Mouse (Mus musculus) B cell, adult 2 months (primary cell): ENCODE data around the gene Arhgap23.
A peak's percentile ranks its signal among the peaks of the same experiment; 100 is the strongest.

Experiments
- DNase-seq, 2 experiments: peaks; one replicate each; pipeline ENCODE4 v3.0.0; 2022

Arhgap23 gene

DNA sequence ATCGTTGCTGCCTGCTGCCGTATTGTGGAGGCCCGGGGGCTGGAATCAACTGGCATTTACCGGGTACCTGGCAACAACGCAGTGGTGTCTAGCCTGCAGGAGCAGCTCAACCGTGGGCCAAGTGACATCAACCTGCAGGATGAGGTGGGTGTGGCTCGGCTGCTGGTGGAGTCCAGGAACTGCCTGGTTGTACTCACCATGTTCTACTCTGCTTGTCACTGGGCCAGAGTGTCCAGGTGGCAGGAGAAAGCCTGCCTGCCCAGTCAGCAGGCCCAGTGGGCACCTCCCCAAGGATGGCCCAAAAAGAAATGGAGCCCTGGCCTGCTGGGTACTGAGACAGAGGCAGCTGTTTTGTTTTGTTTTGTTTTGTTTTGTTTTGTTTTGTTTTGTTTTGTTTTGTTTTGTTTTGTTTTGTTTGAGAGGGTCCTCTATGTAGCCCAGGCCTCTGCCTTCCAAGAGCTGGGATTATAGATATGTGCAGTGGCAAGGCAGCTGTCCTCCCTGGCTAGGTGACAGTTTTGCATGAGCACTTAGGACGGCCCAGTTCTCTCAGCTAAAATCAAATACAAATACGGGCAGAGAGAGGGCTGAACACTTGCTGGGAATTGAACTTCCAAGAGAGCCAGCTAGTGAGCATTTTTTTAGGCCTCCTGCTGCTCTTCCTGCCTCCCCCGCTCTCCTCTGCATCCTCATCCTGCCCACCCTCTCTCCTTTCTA lies 51.3 kb downstream of the Arhgap23 start:
- no peak for DNase-seq

DNA sequence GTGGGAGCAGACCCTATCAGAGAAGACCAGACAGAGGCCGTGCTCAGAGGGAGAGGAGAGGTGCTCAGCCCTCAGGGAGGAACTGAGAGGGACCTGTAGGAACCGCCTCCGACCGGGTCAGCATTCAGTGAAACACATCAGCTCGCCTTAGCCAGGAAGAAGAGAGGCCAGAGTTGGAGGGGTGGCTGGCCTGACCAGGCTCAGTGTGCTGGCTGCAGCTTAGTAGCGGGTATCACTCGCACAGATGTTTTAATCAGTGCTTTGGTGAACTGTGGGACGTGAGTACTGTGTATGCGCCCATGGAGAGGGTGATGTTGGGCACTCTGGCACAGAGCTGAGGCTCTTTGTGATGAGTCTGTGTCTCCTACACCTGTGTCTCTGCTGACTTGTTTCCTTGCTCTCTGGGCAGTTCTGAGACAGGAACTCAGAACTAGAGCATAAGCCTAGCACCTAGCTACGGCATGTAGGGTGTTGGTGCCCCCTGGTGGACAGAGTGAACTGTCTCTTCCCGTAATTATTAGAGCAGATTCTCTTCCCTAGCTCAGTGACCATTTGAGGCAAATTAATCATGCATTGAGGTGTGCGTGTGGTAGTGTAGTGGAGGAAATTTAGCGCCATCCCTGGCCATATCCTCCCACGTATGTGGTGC lies 53.4 kb downstream of the Arhgap23 start:
- DNase-seq: peak; percentile 92 to 93

- no peak for DNase-seq
Measured at GRCm38 (mm10) chr11:97469828-97470227, 54.5 kb downstream of the Arhgap23 start.

DNA sequence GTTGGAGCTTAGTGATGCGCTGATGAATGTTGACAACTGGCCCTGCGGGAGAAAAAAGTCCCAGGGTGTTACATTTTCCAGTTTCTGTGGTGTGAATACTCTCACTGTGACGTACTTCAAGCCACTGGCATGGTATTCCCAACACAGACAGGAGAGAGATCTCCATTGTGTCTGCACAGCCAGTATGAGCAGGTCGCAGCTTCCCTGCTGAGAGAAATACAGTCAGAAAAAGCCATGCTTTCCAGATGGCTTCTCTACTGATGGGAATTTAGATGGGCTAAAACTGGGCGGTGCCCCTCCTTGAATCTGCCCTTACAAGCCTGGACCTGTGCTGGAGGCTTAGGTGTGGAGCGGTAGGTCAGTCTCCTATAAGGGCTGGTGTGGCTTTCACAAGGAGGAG lies 55.9 kb downstream of the Arhgap23 start:
- DNase-seq: no peak

- peak; percentile 80 to 81 for DNase-seq
Measured at GRCm38 (mm10) chr11:97476334-97477095, 61.2 kb downstream of the Arhgap23 start.

DNA sequence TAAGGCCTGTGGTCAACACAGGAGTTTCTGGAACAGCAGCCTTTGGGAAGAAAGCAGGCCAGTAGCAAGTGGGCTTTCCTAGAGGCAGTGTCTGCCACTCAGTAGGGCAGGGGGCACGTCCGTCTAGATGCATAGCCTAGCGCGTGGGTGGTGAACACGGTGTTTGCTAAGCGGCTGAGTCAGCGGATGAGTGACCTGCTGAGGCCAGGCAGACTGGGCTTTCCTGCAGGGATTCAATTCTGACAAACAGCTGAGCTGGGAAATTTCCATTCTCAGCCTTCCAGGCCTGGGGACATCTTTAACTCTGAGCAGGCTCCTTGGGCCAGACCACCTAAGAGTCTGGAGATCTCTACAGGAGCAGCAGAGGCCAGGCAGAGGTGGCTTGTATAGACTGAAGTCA lies 62.1 kb downstream of the Arhgap23 start:
- no peak for DNase-seq

DNA sequence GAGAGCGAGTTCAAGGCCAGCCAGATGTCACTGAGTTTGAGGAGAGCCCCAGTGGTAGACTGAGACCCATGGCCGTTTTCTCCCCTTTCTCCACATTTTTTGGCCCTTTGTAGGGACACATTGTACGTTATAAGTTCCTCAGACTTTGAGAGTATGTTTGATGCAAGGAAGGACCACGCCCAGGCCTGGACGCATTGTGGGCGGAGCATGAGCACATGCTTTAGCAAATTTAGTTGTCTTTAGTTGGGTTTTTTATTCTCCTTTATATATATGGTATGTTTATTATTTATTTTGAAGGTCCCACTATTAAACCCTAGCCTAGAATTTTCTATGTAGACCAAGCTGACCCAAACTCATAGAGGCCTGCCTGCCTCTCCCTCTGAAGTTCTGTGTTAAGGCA lies 63.0 kb downstream of the Arhgap23 start:
- no peak for DNase-seq

GRCm38 (mm10) chr11:97479085-97479484 lies 63.8 kb downstream of the Arhgap23 start:
- DNase-seq: no peak

DNA sequence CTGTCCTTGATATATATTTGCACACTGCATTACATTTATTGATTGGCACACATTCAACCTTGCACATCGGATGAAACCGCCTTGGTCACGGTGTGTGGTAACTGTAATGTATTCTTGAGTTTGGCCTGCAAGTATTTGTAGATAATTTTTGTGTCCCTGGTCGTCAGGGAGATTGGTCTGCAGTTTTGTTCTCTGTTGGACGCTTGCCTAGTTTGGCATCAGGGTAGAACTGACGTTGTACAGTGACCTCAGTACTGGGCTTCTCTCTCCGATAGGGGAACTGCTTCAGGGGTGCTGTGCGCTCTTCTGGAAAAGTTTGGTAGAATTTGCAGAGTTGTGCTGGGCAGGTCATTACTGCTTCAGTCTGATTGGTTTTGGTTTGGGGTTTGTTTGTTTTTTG lies 64.5 kb downstream of the Arhgap23 start:
- DNase-seq: no peak

DNA sequence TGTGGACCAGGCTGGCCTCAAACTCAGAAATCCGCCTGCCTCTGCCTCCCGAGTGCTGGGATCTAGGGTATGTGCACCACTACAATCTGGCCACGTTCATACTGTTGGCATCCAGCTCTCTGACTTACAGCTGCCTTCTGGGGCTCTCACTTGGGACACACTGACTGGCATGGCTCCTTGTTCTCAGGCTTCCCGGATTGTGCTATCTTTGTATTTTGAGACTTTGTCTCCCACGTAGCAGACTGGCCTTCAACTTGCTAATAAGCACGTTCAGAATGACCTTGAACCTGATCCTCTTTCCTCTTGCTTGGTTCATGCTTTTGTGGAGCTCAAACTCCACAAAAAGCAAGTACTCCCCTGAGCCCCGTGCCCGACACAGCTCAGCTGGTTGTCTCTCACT lies 70.3 kb downstream of the Arhgap23 start:
- no peak for DNase-seq

DNA sequence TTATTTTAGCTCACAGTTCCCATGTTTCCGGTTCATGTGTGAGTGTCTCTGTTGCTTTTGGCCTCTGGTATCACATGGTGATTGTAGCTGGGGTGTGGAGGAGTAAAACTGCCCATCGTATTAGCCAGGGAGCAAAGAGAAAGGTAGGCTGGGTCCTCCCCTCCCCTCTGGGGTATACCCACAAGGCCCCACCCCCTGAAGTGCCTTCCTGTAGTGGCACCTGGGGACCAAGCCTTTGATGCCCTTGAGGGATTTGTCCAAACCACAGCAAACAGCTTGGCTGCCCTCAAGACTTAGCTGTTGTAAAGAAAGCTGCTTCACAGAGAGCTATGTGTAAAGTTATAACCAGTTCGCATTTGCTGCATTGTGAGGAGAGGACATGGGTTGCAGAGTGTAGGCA lies 72.3 kb downstream of the Arhgap23 start:
- DNase-seq: peak; percentile 47 to 55

GRCm38 (mm10) chr11:97489589-97490324 lies 74.4 kb downstream of the Arhgap23 start:
- peak; percentile 88 to 91 for DNase-seq

DNA sequence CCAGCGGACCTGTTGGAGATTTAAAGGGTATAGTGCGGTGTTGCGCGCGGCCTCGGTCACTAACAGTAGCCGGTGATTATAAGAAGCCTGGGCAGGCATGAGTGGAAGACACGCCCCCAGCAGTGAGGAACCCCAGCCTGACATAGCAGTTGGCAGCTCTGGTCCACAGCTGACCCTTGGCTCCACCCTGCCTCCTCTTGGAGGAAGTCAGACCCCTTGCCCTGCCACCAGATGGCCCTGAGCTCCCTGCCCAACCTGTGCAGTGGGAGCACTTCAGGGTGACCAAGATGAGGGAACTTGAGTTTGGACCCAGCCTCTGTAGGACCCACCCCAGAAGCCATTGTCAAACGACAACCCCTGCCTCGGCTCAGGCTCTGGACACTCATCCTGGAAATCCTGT lies 76.3 kb downstream of the Arhgap23 start:
- DNase-seq: no peak

DNA sequence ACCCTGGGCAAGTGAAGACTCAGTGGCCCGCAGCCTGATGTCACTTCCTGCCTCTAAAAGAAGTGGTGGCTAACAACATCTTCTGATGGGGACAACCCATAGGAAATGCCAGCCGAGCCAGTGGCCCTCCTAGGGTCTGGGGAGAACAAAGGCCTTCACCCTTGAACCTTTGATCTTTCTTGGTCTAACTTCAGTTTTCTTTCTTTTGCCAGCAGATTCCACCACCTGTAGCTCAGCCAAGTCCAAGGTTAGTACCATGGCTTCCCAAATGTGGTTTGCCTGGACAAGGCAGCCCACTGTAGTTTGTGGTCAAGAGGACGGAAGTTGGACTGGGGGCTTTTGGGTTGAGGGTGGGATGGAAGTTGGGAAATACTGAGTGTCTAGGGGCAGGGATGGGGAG lies 77.5 kb downstream of the Arhgap23 start:
- DNase-seq: no peak

DNA sequence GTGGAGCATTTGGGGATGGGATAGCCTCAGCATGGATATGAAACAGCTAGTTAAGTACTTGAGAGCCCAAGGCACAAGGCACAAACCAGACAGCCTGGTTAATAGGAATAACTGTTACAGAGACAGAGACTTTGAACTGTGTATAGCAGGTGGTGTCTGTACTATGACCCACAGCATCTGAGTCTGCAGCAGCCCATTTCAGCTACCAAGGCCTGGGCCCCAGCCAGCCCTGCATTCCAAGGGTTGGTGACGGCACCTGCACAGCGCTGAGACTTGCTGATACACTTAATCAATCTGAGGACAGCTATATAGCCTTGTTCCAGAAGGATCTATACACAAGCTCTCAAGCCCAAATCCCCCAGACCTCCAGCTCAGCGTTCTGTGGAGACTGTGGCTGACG lies 82.2 kb downstream of the Arhgap23 start:
- DNase-seq: no peak

GRCm38 (mm10) chr11:97499865-97500719 lies 84.8 kb downstream of the Arhgap23 start, which contains the start of gene 4933428G20Rik:
TSS of gene 4933428G20Rik (minus strand) at chr11:97500340.
- no peak for DNase-seq

GRCm38 (mm10) chr11:97500720-97501448 lies 85.6 kb downstream of the Arhgap23 start:
- no peak for DNase-seq

DNA sequence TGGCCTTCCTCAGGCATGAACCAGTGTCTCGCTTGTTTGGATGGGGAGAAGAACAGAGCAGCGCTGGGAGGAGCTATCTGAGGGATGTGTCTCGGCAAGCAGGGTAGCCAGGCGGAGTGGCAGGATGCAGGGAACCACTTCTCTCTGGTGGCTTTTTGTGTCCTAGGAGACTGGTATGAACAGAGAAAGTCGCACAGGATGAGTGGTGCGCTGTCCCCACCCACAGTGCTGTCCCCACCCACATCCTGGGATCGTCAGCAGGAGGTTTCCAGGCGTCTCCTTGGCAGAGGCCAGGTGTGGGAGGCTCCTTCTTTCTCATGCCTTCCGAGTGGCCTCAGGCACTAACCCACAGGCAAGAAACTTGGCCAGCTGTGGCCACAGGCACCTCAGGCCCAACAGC lies 87.0 kb downstream of the Arhgap23 start:
- no peak for DNase-seq

GRCm38 (mm10) chr11:97502846-97503245 lies 87.5 kb downstream of the Arhgap23 start:
- no peak for DNase-seq

GRCm38 (mm10) chr11:97505784-97506183 lies 90.5 kb downstream of the Arhgap23 start:
- DNase-seq: no peak

GRCm38 (mm10) chr11:97506331-97506730 lies 91.0 kb downstream of the Arhgap23 start:
- DNase-seq: no peak
